Mouse (Mus musculus): Measurements from ENCODE around the gene Cox19. TPM values are rescaled to one million over a fixed set of nuclear protein-coding genes. Genes with fewer than 3 reads are reported as not detected.
"Not testable (repeated sequence)": the region's sequence is repeated elsewhere in the genome, so short reads cannot be mapped to it uniquely, and the experiment has no call there.

Gene Cox19
- polyA plus RNA-seq, 1 experiment, result 39.3 TPM

GRCm38 (mm10) chr5:139338403-139338802, 12.8 kb downstream of the Cox19 start:
- H3K27ac ChIP-seq (ENCODE audit: control insufficient read depth, insufficient read depth, low read depth, low read length, poor library complexity), result no peak overlapping the region
- 72% methylated on average over 3 of the region's 3 CpGs for WGBS
- H3K4me3 ChIP-seq (replicated peaks; ENCODE audit: control insufficient read depth, low read depth, low read length), result no peak overlapping the region
- no peak for TF ChIP-seq POLR2A (IDR thresholded peaks at IDR 0.05; ENCODE audit: borderline replicate concordance, control insufficient read depth, low read depth, low read length)
- TF ChIP-seq CTCF (IDR thresholded peaks at IDR 0.05; ENCODE audit: control insufficient read depth, insufficient read depth, low read length), result no peak
- no peaks in the 10 kb centered on the region for H3K4me1 ChIP-seq (ENCODE audit: control insufficient read depth, insufficient read depth, low read length)

- no peaks in the 10 kb centered on the region for H3K4me1 ChIP-seq (ENCODE audit: control insufficient read depth, insufficient read depth, low read length)
- WGBS, result 75% methylated on average over 13 of the region's 13 CpGs
- no peak overlapping the region for H3K4me3 ChIP-seq (replicated peaks; ENCODE audit: control insufficient read depth, low read depth, low read length)
- TF ChIP-seq POLR2A (IDR thresholded peaks at IDR 0.05; ENCODE audit: borderline replicate concordance, control insufficient read depth, low read depth, low read length) (no peak), CTCF (IDR thresholded peaks at IDR 0.05; ENCODE audit: control insufficient read depth, insufficient read depth, low read length) (no peak)
- no peak overlapping the region for H3K27ac ChIP-seq (ENCODE audit: control insufficient read depth, insufficient read depth, low read depth, low read length, poor library complexity)
Observed at GRCm38 (mm10) chr5:139337826-139338370, 13.3 kb downstream of the Cox19 start.

DNA sequence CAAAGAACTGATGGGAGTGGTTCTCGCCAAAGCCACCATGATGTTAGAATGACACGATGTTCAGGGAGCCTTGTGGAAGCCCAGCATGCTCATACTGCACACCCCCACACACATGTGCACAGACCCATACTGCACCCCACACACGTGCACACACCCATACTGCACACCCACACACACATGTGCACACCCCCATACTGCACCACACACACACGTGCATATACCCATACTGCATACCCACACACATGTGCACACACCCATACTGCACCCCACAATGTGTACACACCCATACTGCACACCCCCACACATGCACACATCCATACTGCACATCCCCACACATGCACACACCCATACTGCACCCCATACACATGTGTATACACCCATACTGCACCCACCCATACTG, 15.6 kb downstream of the Cox19 start:
- Histone ChIP-seq H3K4me3 (replicated peaks; ENCODE audit: control insufficient read depth, low read depth, low read length) (no peak overlapping the region), H3K27ac (ENCODE audit: control insufficient read depth, insufficient read depth, low read depth, low read length, poor library complexity) (no peak overlapping the region), H3K4me1 (ENCODE audit: control insufficient read depth, insufficient read depth, low read length) (no peaks in the 10 kb centered on the region)
- TF ChIP-seq POLR2A (IDR thresholded peaks at IDR 0.05; ENCODE audit: borderline replicate concordance, control insufficient read depth, low read depth, low read length) (no peak), CTCF (IDR thresholded peaks at IDR 0.05; ENCODE audit: control insufficient read depth, insufficient read depth, low read length) (no peak)
- WGBS, result 82% methylated on average over 4 of the region's 4 CpGs

DNA sequence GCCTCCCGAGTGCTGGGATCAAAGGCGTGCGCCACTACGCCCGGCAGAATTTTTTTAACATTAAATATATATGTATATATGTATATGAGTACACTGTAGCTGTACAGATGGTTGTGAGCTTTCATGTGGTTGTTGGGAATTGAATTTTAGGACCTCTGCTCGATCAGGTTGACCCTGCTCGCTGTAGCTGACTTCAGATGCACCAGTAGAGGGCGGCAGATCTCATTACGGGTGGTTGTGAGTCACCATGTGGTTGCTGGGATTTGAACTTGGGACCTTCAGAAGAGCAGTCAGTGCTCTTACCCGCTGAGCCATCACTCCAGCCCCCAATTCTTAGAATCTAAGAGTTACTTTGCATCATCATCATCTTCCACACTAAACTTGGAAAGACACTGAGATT, 16.8 kb downstream of the Cox19 start:
- 89% methylated on average over 10 of the region's 10 CpGs for WGBS
- not testable (repeated sequence) for H3K4me1 ChIP-seq (ENCODE audit: control insufficient read depth, insufficient read depth, low read length); H3K27ac ChIP-seq (ENCODE audit: control insufficient read depth, insufficient read depth, low read depth, low read length, poor library complexity); H3K4me3 ChIP-seq (replicated peaks; ENCODE audit: control insufficient read depth, low read depth, low read length)
- peak; percentile 29; the same call in 1 of the 2 replicates for TF ChIP-seq CTCF (IDR thresholded peaks at IDR 0.05; ENCODE audit: control insufficient read depth, insufficient read depth, low read length)

GRCm38 (mm10) chr5:139333301-139334013, 17.8 kb downstream of the Cox19 start:
- Histone ChIP-seq H3K27ac (ENCODE audit: control insufficient read depth, insufficient read depth, low read depth, low read length, poor library complexity) (no peak overlapping the region), H3K4me1 (ENCODE audit: control insufficient read depth, insufficient read depth, low read length) (no peaks in the 10 kb centered on the region), H3K4me3 (replicated peaks; ENCODE audit: control insufficient read depth, low read depth, low read length) (no peak overlapping the region)
- 87% methylated on average over 16 of the region's 16 CpGs for WGBS
- TF ChIP-seq CTCF (IDR thresholded peaks at IDR 0.05; ENCODE audit: control insufficient read depth, insufficient read depth, low read length) (no peak), POLR2A (IDR thresholded peaks at IDR 0.05; ENCODE audit: borderline replicate concordance, control insufficient read depth, low read depth, low read length) (no peak)

DNA sequence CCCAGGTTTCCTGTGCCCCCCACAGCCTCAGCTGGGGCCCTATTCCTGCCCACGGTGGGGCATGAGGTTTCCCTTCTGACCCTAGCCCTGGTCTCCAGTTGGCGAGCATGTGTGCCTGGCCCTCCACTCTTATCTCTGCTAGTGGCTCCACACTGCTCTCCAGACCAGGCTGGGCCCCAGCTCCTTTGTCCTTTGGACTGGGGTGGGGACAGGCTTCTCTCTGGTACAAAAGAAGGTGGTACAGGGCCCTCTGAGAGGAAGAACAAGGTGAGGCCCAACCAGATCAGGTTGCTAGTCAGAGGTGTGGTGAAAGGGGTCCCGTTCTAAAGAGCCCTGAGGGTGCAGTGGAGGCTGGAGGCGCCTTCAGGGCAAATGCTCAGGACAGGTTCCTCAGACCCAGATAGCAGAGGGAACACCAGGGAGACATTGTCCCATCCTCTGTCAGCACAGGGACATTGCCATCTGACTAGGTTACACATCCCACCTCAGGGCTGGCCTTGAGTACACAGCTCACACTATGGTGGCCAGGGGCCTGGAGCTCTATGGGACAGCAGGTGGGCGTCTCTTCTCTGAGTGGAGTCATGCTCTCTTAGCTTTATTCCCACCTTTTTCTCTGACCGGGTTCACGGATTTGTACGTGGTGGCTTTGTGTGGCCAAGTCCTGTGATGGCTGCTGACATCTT, 18.5 kb downstream of the Cox19 start:
- Histone ChIP-seq H3K4me1 (ENCODE audit: control insufficient read depth, insufficient read depth, low read length) (no peaks in the 10 kb centered on the region), H3K27ac (ENCODE audit: control insufficient read depth, insufficient read depth, low read depth, low read length, poor library complexity) (no peak overlapping the region), H3K4me3 (replicated peaks; ENCODE audit: control insufficient read depth, low read depth, low read length) (no peak overlapping the region)
- WGBS, result 78% methylated on average over 8 of the region's 8 CpGs
- TF ChIP-seq POLR2A (IDR thresholded peaks at IDR 0.05; ENCODE audit: borderline replicate concordance, control insufficient read depth, low read depth, low read length), result no peak
- no peak for TF ChIP-seq CTCF (IDR thresholded peaks at IDR 0.05; ENCODE audit: control insufficient read depth, insufficient read depth, low read length)

DNA sequence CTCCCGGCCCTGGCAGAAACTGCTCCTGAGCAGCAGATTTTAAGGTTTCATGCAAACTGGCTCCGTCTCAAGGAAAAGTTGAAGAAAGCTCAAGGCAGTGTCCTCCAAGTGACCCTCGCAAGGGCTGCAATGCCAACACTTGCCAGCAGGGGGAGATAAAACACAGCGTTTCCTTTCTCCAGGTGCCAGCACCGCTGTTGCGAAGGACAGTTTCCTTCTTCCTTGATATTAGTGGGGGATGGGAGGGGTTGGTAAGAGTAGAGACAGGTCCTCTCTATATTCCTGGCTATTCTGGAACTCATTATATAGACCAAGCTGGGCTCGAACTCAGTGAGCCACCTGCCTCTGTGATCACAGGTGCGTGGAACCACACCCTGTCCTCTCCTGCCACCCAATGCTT, 19.5 kb downstream of the Cox19 start:
- whole genome bisulfite sequencing, result 21% methylated on average over 8 of the region's 8 CpGs
- peak; percentile 91 for TF ChIP-seq CTCF (IDR thresholded peaks at IDR 0.05; ENCODE audit: control insufficient read depth, insufficient read depth, low read length)
- TF ChIP-seq POLR2A (IDR thresholded peaks at IDR 0.05; ENCODE audit: borderline replicate concordance, control insufficient read depth, low read depth, low read length), result no peak
- Histone ChIP-seq H3K4me1 (ENCODE audit: control insufficient read depth, insufficient read depth, low read length) (peaks cover 5% of the 10 kb centered on the region), H3K27ac (ENCODE audit: control insufficient read depth, insufficient read depth, low read depth, low read length, poor library complexity) (no peak overlapping the region), H3K4me3 (replicated peaks; ENCODE audit: control insufficient read depth, low read depth, low read length) (no peak overlapping the region)

DNA sequence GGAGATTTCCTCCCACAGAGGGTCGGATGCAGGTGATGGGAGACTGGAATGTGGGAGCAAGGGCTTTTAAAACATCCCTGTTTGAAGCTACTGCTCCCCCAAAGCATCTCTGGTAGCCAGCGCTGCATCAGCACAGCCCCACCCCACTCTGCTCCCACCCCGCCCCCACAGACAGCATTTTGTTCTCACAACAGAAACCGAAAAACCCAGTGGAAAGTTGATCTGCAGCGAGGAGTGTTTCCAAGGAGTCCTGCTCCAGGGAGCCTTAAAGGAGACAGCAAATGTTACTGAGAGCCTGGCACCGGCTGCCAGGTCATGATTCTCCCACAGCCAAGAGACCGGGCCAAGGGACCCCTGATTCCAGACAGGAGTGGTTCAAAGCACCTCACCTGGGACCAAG, 20.5 kb downstream of the Cox19 start:
- TF ChIP-seq CTCF (IDR thresholded peaks at IDR 0.05; ENCODE audit: control insufficient read depth, insufficient read depth, low read length) (no peak), POLR2A (IDR thresholded peaks at IDR 0.05; ENCODE audit: borderline replicate concordance, control insufficient read depth, low read depth, low read length) (no peak)
- no peak overlapping the region for H3K27ac ChIP-seq (ENCODE audit: control insufficient read depth, insufficient read depth, low read depth, low read length, poor library complexity)
- 82% methylated on average over 7 of the region's 7 CpGs for WGBS
- H3K4me1 ChIP-seq (ENCODE audit: control insufficient read depth, insufficient read depth, low read length), result peaks cover 7% of the 10 kb centered on the region
- no peak overlapping the region for H3K4me3 ChIP-seq (replicated peaks; ENCODE audit: control insufficient read depth, low read depth, low read length)
